Mouse (Mus musculus) layer of hippocampus, adult 18-20 months (tissue): ENCODE measurements at regions not wholly inside any gene's neighbourhood (a gene's known extent, or its start where the extent isn't known, plus 50 kb on each side); places are given as distances from the start of the nearest gene placed in this dataset.

Experiments used
- DNase-seq, 2 experiments: peaks; one replicate each; pipeline ENCODE4 v3.0.0; 2022; ENCODE audit warnings: low spot score in 2 of 2

DNA sequence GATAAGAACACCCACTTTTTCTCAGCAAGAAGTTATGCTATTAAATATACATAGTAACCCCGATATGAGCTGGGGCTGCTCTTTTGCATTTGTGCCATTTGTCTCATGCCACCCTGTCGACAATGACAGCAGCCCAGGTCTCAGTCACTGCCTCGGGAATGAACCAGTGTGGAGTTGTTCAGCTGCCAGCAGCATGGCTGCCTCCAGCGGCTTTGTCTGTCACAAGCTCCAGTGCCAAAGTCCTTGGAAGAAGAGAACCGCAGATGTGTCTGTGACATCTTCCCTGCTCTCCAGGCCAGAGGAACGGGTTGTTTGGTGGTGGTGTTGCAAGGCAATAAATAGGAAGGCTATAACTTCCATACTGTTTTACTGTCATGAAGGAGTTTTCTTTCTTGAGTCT, 130.7 kb downstream of the Cep170 start:
- DNase-seq = no peak

DNA sequence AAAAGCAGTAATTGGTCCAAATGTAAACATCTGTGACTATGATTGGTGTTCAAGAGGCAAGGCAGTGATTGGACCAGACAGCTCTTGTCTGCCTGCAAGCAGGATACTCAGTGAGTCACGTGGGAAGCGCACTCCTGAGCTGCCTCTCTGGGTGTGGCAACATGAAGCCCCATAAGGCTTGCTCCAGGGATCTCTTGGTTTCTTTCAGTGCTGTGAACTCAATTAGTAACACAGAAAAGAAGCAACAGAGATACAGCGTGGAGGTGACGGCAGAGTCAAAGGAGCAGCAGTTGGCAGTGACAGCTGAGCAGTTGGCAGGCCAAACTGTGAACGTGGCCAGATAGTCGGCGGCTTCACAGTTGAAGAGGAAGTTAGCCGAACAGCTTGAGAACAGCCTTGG, 131.9 kb downstream of the Cep170 start:
- peak in 1 of 2 experiments; percentile 7 for DNase-seq

DNA sequence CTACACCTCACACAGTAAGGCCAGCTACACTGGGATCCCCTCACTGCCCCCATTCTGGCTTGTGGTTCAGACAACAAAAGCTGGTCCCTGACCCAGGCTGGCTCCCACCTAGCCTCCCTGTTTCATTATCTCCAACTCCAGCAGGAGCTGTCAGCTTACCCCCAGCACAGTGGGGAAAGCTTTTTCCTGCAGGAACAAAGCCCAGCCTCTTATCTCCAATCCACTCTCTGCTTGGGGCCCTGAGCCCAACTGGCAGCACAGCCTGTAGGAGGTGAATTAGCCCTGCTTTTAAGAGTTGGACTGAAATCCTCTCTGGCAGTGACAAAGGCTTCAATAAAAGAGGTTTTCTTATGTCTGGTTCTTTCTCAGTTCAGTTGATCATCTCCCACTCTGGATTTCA, 138.7 kb downstream of the Cep170 start:
- no peak for DNase-seq

DNA sequence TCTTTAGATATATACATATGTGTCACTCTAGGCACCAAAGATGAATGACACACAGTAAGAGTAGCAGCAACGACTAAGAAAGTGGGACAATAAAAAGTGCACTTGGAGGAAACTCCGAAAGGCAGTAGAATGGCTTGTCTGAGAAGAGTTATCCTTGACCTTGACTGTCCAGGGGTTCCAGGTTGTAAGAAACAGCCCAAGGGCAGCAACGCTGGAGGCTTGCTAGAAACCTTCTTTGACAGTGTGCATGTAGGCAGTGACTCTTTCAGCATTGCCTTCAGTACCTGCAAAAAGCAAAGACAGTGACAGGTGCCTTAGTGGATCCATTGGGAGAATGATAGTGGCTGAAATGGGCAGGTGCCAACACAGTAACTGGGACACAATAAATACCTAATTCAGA, 142.8 kb downstream of the Cep170 start:
- no peak for DNase-seq

DNA sequence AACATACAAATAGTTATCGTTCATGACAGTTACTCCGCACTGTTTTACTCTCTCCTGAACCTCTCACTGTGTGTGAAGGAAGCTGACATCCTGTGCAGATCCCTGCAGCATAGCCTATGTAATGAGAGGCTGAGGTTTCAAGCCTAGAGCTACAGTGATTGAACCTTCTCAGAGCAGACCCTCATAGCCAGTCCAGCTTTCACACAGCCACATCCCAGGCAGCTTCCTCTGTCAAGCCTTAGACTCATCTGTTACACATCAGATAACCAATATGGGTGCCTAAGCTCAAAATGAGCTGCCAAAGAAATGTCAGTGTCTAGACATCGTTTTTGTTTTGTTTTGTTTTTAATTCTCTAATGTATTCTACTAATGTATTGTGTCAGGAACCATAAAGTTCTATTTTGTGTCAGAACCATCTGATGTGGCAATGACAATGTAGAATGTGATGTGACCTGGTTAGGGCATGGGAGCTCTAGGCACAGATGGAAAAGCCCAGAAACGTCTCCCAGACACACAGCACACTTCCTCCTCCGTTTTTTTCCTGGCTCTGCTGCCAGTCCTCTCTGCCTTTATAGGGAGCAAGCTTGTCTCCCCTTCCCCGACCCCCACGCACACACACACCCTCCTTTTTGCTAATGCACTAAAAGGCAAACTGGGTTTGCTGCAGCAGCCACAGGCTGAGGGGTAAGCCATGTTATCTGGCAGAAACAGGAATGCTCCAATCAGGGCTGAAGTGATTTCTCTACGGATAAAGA, 146.1 kb downstream of the Cep170 start:
- DNase-seq = peak; percentile 6 to 51

DNA sequence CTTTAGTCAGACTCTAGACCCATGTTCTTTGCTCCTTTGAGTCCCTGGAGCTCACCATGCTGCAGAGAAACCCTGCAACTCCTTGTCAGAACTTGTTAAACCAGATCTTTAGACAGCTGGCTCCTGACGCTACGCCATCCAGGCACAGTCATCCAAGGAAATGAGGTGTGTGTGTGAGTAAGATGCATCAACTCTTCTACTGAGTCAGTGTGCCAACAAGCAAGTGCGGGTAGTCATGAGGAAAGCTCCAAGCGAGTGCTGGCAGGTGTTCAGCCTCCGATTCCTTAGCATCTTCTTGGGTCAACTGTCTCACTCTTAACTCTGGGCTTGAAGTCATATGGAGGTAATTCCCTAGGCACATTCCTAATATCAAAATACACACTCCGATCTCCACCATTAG, 153.6 kb downstream of the Cep170 start:
- DNase-seq = no peak

DNA sequence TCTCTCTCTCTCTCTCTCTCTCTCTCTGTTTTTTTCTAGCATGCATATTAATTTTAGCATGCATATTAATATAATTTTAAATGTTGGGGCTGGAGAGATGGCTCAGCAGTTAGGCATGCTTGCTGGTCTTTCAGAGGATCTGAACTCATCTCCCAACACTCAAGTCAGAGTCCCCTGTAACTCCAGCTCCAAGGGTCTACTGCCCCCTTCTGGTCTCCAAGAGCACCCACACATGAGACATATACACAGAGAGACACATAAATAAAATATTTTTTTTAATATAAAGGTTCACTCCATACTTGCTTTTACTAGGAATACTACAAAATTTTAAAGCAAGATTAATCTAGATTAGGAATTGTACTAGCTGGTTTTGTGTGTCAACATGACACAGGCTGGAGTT, 155.2 kb downstream of the Cep170 start:
- DNase-seq = no peak

DNA sequence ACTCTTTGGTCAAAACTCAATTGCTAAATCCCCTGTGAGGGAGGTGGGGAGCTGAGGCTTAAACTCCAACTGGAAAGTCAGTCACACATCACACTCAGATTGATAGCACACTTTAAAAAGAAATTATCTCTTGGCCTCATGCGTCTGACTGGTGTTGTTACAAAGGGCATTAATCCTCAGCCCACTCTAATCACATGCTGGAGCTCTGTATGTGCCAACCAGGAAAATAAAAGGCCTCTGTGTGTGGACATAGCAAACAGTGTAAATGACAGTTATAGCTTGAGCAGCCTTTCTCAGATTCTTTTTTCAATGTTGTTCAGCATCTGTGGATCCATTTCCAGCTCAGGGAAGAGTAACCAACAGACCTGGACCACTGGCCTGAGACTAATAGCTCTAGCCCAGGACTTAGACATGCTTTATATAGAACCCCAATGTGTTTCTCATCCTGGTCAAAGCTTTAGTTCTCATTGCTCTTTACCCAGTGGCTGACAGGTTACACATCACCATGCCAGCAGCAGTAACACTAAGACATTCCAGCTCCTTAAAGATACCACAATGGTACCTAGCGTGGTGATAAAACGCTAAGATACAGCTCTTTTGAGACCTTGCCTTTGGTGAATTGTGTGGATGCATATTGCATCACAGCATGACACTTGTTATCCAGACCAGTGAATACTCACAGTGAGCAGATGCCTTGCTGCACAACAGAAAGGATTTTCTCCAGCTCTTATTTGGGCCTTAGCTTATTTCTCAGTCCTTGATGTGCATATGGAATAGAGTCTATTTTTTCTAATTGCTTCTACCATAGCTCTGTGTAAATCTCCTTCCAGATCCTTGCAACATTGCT, 158.2 kb downstream of the Cep170 start:
- DNase-seq = peak in 1 of 2 experiments; percentile 2

DNA sequence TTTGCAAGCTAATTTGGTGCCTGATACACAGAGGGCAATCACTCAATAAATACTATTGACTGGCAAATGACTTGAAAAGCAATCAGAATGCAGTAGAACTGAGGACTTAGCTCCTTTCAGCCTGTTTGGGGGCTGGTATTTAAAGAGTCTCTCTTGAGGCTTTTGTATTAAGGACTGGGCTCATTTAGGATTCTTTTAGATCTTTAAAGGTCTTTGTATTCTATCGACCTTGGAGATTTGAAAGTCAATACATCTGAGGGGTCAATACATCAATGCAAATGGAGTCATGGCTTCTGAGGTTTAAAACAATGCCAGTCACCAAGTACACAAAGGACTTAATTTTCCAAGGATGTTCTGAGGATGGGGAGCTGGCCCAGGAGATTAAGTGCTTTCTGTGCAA, 169.6 kb downstream of the Cep170 start:
- DNase-seq = no peak

DNA sequence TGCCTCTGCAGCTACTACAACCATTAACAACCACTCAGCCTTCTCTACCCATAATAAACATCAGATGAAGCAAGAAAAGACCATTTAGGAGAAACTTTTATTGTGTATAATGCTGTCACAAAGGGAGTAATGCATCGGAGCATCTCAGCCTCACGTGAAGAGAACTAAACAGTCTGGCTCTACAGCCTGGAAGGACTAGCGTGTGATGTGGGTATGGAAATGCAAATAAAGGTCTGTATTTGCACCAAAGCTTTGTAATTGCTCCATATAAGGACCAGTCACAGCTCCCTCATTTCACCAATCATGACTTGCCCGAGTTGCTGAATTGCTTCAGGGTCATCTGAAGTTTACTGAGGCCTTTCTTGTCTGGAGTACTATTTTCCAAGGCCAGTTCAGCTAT, 190.7 kb downstream of the Cep170 start:
- no peak for DNase-seq

DNA sequence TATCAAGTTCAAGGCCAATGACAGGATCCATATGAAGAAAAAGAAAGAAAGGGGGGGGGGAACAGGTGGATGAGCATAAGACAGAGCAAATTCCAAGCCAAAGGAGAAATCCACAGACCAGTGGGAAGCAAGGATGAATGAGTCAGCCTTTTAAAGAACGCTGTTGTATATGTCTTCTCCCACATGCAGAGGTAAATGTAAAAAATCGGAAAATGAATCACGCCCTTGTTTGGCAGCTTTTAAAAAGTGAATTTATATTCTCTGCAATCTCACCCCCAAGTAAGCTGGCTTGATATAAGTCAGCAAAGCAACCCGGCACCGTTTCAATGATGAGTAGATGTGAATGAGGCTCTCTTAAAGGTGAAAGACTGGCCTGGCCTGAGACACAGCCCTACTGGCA, 191.7 kb downstream of the Cep170 start:
- no peak for DNase-seq

DNA sequence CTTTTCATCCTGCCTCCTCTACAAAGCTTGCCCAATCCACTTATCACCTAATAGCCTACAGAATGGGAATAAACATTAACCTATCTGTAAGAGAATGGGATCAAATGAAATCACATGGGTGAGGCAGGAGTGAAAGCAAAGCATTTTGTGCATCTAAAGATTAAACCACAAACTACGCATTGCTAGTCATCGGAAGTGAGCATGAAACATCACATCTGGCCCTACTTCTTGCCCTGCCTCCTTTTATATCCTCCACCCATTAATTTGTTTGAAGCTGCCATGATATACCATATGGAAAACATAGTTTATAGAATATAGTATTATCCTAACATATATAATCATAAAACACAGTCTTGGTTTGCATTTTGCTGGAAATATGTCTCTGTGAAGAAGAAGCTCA, 192.6 kb downstream of the Cep170 start:
- DNase-seq = no peak

DNA sequence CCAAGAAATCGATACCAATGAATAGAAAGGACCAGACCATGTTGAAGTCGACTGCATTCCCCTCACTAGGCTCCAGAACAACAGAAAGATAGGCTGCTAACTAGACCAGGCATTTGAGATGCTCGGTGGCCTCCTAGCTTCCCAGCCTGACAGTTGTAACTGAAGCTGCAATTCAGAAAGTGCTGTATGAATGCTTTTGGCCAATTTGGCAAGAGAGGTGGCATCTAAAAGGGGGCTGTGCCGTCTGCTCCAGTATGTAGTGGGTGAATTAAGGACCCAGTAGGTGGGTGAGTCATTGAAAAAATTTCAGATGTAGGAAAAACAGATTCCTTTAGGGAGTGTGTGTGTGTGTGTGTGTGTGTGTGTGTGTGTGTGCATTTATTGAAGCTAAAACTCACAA, 195.0 kb downstream of the Cep170 start:
- peak in 1 of 2 experiments; percentile 23 for DNase-seq

DNA sequence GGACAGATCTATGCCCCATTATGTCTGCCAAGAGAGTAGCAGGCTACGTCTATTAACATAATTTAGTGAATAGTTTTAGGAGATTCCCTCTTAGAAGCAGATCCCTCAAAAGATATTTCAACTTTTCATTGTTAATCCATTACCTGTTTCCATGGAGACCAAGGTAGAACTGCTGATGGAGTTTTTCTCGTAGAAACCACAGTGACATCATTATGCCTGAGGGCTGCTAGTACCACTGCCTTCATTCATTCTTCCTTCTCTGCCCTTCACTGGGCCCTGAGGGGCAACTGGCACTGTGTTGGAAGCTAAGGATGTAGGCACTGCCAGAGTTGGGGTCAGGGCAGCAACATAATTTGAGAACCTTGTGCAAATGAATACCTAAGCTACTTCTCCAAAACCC, 198.2 kb downstream of the Cep170 start:
- no peak for DNase-seq

DNA sequence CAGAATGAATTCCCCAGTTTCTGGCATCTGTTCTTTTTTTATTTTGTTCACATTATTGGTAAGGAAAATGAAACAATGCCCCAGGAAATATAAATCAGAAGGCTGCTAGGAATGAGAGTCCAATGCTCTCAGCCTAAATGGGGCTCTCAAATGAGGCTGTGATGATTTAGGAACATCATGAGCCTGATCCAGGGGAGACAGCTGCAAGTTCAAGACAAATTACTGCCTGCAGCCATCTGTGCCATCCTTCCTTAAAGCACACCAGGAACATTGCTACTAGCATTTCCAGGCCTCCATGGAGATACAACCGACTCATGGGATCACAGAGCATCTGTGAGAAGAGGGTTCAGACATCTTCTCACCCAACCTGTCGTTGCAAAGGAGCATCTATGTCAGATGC, 219.6 kb downstream of the Cep170 start:
- peak in 1 of 2 experiments; percentile 45 for DNase-seq

DNA sequence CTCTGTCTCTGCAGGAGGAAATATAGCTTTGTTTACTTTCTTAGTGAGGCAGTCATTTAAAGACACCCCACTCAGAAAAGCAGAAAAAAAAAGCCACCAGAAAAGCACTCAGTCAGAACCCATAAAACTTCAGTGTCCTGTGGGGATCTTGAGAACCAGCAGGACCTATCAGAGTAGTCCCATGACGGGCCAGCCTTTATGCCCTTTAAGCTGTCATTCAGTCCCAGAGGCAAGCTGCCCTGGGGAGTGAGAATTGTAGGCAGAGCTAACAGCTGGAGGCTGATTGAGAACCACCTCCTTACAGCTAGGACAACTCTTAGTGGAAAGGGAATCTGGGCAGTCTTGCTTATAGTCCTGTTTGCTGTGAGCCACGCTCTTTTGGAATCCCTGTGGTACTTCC, 225.7 kb downstream of the Cep170 start:
- no peak for DNase-seq

DNA sequence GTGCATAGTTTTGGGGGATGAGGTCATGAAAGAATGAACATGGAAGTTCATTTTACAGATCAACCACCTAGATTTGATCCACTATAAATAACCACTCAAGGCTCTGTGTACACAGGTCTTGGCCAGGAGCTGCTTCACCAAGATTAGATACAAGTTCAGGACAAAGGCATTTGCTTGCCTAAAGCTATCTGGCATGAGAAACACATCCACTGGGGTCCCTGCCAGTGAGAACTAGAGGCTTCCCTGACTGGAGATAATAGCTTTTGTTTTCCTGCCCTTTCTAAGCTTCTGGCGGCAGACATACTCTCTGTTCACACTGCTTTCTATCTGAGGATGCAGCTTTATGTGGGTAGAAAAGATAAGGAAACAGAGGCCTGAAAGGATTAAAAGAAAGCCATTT, 240.2 kb downstream of the Cep170 start:
- no peak for DNase-seq

DNA sequence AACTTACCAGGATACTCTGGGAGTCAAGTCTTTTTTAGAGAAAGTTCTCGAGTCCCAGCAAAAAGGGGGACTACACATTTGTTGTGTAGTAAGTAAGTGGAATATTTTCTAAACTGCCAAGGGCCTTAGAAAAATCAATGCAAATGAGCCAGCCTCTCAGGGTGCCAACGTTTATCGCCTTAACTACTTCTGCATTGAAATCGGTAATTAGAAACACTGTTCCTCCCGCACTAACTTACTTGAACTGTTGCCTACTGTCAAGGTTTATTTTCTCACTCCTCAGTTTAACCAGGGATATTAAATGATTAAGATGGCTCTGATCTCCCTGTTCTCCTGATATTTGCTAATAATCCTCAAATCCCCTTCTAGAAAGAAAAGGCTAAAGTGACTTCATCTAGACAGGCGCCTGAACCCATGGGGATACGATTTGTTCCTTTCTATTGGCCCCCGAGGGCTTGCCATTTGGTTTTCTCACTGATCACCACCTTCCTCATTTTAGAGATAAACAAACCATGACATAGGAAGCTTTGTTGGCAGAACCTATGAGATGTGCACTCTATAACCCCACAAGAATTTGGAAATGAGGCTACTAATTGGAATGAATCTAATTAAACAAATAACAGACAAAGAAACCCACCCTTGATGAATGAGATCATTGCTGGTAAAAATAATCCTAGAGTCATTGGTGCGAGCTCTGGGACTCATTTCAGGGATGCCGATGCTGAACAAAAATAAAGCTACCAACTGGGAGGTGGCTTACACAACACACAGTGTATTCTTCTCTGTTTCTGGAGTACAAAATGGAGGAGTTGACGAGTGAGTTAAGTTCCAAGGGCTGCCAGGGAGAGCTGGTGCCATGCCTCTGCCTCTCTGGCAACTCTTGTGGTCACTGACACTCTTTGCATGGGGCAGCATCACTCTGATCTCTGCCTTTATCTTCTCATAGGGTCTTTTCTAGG, 255.1 kb downstream of the Cep170 start:
- no peak for DNase-seq

DNA sequence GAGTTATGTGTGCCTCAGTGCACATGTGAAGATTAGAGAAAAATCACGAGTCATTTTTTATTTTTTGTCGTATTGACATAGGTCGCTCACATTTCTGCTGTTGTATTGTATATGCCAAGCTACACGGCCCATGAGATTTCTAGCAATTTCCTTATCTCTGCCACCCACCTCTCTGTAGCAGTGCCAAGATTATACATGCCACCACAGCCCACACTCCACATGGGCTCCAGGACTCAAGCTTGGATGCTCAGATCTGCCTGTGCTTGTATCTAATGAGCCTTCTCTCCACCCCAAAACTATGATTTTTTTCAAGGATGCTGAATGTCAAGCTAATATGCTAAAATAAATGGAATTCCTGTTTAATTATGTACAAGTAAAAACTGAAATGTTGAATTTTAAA, 259.3 kb upstream of the Pld5 start:
- peak; percentile 18 to 49 for DNase-seq

DNA sequence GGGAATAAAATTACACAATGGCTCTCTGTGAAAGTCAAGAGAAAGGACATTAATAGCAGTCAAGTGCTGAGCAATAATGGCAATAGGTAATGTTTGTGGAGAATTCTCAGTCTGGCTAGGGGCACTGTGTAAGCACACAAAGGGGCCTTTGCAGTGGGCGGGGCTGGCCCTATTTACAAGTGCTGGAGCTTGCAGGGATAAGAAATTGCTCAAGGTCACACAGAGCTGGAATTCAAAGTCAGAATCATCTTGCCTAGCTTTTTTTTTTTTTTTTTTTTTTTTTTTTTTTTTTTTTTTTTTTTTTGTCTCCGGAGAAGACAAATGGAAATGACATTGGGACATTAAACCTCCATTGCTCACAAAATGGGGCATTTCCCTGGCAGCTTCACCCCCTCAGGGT, 253.9 kb upstream of the Pld5 start:
- DNase-seq = no peak

DNA sequence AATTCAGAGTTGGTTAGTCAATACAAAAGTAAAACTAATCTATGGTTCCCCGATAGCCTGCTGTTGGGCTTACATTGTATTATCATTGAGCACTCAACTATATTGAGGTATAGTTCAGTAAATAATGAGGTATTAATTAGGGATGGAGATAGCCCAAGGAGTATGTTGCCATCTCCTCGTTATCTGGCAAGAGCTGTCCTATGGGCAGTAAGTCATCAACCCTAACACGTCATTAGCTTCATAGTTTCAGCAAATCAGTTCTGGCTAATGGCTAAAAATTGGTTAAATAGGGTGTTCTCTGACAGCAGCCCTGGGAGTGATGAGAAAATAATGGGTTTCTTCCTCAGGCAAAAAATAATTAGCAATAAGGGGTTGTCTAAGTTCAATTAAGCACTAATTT, 236.4 kb upstream of the Pld5 start:
- DNase-seq = no peak

DNA sequence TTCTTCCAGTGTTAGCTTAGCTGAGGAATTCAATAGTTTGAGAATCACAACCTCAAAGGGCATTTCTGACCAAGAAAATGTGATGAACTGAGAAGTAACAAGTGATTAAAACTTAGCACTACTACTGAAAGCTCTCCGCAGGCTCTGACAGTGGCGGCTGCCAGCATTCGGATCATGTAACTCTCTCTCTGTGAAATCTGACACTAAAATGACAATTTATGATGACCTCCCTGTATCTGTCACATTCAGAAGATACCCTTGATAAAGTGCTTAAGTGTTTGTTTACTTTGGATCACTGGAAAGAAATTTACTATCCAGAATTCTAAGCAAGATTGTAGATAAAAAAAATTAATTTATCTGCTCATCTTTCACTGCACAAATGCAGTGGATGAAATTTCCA, 230.3 kb upstream of the Pld5 start:
- no peak for DNase-seq
